Mouse (Mus musculus) kidney, adult 8-10 months (tissue): ENCODE measurements at regions not wholly inside any gene's neighbourhood (a gene's known extent, or its start where the extent isn't known, plus 50 kb on each side); places are given as distances from the start of the nearest gene placed in this dataset.
A peak's percentile ranks its signal among the peaks of the same experiment; 100 is the strongest.

Experiments
- DNase-seq, 2 experiments: peaks; one replicate each; pipeline ENCODE4 v3.0.0; 2022

DNA sequence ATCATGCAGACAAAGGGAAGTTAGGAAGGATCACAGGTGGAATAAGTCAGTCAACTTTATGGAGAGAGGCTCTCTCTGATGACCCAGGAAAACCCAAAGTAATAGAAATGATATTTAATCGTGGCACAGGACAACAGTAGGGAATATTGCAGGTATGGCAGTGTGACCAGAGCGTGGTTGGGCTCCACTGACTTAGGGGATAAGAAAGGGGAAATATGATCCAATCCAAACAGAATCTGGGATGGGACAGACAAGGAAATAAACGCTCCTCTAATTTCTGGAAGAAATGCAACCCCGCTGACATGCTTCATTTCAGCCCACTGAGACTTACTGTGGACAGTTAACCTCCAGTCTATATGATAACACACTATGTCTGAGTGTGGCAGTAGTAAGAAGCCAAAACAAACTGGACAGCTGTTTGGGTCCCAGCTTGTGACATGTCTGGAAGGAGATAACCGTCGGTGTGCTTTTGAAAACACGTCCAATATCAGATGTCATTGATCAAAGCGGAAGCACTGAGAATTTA lies 400.0 kb downstream of the Rps24 start:
- no peak for DNase-seq

DNA sequence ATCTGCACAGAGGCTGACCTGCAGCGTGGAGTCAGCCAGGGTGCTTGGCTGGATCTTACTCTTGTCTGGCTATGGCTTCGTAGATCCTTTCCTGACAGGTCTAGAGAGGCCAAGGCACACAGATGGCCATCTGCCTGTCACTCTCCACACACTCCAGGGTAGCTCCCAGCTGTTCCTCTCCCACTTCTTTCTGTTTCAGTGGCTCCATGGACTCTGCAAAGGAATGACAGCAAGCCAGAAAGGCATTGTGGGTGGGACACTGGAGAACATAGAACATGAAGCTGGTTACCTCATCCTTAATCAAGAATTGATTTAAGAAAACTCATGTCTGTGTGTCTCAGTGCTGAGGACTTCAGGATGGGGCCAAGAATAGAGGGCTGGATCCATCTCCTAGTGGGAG lies 403.9 kb downstream of the Rps24 start:
- DNase-seq = no peak

- DNase-seq = no peak
Observed at GRCm38 (mm10) chr14:24895196-24895595, 408.3 kb downstream of the Rps24 start.

GRCm38 (mm10) chr14:24896681-24897080 lies 409.8 kb downstream of the Rps24 start:
- no peak for DNase-seq

GRCm38 (mm10) chr14:24900501-24901179 lies 413.7 kb downstream of the Rps24 start:
- peak; percentile 9 to 20 for DNase-seq

DNA sequence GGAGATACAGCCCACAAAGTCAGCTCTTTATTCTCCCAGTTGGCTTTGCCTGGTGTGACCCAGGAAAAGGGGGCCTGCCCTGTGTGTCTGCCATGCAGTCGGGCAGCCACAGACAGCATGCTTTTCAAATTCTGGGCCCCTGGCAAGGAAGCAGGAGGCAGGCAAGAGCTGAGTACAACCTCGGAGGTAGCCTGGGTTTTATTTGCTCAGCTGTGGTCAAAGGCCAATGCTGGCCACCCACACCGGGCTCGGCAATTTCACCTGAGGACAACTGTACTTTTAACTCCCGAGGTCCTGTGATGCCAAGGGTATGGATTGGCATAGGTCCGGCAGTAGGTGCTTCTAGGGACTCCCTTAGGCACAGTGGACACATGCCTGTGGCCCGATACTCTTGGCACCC lies 414.8 kb downstream of the Rps24 start:
- no peak for DNase-seq

GRCm38 (mm10) chr14:24902870-24903269 lies 415.9 kb downstream of the Rps24 start:
- no peak for DNase-seq

DNA sequence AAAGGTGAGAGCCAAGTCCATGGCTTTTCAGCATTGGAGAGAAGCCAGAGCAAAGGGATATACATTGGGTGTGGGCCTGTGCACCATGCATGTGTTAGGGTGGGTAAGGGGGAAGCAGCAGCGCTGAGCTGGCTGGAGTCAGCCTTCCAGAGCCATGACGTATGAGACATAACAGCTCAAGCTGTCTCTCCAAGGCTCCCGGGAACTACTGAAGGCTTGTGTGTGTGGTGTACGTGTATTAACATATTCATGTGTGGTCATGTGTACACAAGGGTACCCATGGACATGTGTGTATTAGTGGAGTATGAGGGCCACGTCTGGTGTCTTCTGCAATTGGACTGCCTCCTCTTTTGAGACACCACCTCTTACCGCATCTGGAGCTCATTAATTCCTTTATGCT lies 417.8 kb downstream of the Rps24 start:
- DNase-seq = no peak

- DNase-seq = no peak
Observed at GRCm38 (mm10) chr14:24906916-24907315, 420.0 kb downstream of the Rps24 start.

DNA sequence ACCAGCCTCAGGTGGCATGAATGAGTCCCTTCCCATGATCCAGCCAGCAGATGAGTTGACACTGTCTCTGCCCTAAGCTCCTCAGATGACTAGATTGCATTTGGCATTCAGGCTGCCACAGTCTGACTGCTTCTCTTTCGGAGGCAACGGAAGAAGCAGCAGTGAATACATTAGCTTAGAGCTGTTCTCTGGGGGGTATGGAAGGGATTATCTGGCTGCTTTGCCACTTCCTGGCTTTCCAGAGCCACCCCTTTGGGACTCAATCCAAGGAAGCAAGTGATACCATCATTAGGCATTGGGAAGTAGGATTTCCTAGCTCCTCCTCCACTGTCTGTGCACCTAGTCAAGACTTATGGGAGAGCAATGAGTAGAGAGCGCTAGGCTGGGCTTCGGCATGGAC lies 421.5 kb downstream of the Rps24 start:
- DNase-seq = no peak

DNA sequence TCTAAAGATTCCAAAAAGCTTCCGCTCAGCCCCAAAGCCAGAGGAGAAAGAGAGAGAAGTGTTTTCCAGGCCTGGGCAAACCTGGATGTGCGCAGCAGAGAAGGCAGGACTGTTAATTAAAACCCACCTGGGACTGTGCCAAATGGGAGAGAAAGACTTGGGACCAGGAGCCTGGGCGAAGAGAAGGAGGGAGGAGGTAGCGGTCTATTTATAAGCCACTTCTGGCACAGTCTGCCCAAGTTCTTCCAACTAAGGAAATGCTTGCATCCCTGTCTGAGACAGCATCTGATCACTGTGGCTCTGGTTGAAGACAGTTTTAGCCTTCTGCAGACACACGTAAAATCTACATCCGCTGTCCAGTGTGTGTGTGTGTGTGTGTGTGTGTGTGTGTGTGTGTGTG lies 424.7 kb downstream of the Rps24 start:
- peak; percentile 10 to 26 for DNase-seq

GRCm38 (mm10) chr14:24919056-24919455 lies 432.1 kb downstream of the Rps24 start:
- DNase-seq = no peak

DNA sequence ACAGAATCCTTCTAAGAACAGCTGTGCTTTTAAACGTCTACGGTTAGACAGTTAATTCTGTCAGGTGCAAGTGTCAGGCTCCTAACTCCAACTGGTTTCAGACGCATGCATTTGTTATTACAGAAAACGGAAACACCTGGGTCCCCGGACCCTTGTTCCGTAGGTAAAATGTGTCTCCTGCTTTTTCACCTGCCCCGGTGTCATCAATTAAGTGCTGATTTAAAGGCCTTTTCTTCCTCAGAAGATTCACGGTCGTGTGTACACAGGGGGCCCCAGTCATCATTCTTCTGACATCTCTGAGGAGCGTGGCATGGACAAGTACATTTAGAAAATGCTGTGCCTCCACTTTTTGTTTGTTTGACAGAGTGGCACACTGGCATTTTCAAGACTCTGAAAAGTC lies 435.1 kb downstream of the Rps24 start:
- DNase-seq = no peak

- no peak for DNase-seq
Observed at GRCm38 (mm10) chr14:24924561-24924960, 437.6 kb downstream of the Rps24 start.

DNA sequence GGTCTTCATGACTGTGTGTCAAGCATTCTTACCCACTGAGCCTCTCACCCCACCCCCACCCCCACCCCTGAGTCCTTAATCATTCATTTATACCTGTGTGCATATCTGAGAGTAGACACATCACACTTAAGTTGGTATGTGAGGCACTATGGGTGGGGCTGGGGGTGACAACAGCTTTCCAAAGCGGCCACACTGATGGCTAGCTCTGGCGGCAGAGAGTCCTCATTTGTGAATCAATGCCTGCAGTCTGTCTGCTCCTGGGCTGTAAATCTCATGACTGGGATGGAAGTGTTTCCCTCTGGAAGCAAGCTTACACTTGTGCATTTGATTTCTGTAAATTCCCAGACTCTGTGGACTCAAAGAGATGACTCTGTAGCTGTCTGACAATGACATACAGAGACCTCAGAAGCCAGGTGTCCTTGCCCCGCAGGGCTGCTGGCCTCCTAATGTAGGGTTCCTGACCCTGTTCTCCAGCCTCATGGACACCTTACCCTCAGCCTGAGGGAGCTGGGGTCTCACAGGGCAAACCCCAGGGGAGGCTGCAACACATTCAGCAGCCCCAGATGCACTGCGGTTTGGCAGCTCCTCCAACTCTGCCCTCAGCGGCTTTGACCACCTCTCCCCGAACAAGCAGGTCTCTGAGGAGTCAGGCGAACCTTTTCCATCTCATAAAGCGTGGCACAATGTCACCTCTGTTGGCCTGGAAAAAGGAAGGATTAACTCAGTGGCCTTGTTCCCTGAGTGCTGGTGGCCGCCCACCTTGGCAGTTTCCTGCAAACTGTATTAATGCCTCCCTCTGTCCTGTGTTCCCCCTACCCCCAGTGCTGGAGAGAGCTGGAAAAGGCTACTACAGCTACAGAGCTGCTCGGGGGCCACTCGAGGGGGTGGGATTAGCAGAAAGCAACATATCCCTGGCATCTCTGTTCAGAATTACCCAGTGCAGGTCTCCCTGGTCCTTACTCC lies 439.4 kb downstream of the Rps24 start:
- DNase-seq = no peak

DNA sequence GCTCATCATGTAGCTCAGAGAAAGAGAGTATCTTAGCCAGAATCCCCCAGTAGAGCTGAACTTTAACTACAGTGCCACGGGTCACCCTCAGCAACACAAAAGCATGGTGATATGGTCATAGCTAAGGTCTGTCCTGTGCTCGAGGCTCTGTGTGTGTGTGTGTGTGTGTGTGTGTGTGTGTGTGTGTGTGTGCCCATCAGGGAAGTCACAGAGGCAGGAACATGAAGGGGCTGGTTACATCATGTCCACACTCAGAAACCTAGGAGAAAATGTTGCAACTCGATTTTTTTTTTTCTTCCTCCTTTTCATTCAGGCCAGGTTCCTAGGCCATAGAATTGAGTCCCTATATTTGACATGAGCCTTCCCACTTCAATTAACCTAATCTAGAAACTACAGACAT lies 441.8 kb downstream of the Rps24 start:
- no peak for DNase-seq

- DNase-seq = no peak
Observed at GRCm38 (mm10) chr14:24930251-24930650, 443.3 kb downstream of the Rps24 start.

- DNase-seq = no peak
Observed at GRCm38 (mm10) chr14:24937876-24938275, 451.0 kb downstream of the Rps24 start.

- no peak for DNase-seq
Observed at GRCm38 (mm10) chr14:24939068-24939467, 452.1 kb downstream of the Rps24 start.

- DNase-seq = peak; percentile 69 to 76
Observed at GRCm38 (mm10) chr14:24939476-24940200, 452.7 kb downstream of the Rps24 start.

DNA sequence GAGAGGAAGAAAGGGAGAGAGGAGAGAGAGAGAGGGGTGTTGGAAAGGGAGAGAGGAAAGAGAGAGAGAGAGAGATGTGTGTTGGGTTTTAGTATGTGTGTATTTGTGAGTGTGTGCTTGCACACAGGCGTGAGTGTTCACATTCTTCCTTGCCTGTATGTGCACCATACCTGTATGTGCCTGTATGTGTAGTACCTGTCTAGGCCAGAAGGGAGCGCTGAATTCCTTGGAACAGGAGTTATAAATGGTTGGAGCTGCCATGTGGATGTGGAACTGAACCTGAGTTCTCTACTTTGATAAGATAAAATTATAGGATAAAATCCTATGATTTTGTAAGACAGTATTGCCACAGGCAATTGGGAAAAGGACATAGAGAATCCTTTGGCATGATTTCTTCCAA lies 458.8 kb downstream of the Rps24 start:
- no peak for DNase-seq

GRCm38 (mm10) chr14:24947084-24947483 lies 460.2 kb downstream of the Rps24 start:
- no peak for DNase-seq

GRCm38 (mm10) chr14:24955891-24956410 lies 469.0 kb downstream of the Rps24 start:
- no peak for DNase-seq
